Mouse (Mus musculus) T-helper 1 cell (primary cell): ENCODE measurements around the gene Pde12.
"Not testable (repeated sequence)": the region's sequence is repeated elsewhere in the genome, so short reads cannot be mapped to it uniquely, and the experiment has no call there.

ENCODE experiments used
- in situ Hi-C: fragments of 300-600 bp; cut with MboI, MseI; formaldehyde crosslinking; loops from one replicate; pipeline ENCODE4 v1.15.1; 2025; ENCODE audit warnings: high pct_unique_total_duplicates

Gene Pde12

DNA sequence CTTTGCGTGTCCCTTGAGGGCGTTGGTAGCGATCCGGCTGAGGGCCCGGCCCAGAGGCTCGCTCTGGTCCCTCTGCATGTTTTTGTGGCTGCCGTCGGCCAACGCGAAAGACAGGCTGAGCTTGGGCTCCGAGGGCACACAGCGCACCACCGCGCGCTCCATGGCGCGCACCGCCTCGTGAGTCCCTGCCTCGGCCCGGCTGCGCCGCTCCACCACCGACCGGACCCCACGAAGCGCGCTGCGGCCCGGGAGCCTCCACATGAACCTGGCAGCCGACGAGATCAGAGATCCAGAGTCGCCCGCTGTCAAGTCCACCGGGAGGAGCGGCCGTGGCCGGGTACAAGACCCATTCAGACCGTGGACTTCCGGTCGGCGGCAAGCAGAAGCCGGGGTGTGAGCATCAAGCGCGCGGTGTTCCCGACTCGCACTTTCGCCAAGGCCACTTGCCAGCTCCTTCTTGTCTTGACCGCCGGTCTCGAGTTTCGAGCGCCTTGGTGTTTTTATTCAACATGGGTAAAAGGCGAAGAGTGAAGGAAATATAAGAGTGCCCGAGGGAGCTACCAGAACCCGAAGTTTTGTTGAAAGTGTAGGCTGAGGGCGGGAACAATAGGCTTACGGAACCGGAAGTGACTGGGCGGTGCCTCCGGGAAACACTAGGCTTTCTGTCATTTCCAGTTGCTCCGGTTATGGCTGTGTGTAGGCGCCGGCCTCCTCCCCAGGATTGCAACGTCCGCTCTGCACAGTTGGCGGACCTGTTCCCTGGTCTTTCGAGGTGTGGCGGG lies at the start of gene Pde12:
TSS of gene Pde12 (minus strand) at position 592 of the 782 bp plus-strand sequence.
- in situ Hi-C loops, result loop anchor here (25.0 kb wide), 1 partner anchor 768 kb away; the partner anchor contains the start of gene Fam208a

DNA sequence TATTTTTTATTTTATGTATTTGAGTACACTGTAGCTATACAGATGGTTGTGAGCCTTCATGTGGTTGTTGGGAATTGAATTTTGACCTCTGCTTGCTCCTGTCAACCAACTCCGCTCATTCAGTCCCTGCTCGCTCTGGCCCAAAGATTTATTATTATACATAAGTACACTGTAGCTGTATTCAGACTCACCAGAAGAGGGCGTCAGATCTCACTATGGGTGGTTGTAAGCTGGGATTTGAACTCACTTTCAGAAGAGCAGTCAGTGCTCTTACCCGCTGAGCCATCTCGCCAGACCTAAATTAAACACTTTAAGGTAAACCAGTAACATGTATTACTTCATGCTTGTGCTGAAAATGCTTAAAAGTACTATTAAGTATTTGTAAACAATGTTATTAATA lies 35.6 kb upstream of the Pde12 start:
- in situ Hi-C loops, result not testable (repeated sequence)

DNA sequence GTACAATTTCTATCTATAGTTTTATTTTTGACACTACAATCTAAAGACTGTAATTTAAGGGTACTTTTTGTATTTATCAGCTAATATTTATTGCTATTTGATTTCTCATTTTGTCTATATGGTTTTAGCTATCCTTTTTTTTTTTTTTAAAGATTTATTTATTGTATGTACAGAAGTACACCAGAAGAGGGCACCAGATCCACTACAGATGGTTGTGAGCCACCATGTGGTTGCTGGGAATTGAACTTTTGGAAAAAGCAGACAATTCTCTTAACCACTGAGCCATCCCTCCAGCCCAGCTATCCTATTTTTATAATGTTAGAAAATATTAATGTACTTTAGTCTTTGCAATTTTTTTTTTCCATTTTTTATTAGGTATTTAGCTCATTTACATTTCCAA lies 28.2 kb upstream of the Pde12 start:
- in situ Hi-C loops, result no loop called here

DNA sequence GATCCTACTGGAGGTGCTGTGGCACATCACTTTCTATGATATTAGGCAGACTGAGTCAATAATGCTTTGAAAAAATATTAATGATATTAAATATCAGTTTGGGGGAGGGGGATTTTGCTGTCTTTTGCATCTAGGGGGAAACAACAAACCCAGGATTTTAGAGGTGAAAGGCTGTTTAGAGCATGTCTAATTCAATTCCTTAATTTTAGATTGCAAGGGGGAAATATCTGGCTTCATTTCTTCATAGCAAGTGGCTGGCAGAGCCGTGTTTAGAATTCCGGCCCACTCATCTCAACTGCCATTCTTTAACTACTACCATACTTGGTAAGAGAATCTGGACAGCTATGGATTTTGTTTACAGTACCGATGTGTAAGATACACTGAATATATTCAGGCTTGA lies 23.3 kb upstream of the Pde12 start, which contains the start of gene Dnah12:
TSS of gene Dnah12 (plus strand) at position 301 of the 400 bp plus-strand sequence.
- in situ Hi-C loops, result no loop called here

DNA sequence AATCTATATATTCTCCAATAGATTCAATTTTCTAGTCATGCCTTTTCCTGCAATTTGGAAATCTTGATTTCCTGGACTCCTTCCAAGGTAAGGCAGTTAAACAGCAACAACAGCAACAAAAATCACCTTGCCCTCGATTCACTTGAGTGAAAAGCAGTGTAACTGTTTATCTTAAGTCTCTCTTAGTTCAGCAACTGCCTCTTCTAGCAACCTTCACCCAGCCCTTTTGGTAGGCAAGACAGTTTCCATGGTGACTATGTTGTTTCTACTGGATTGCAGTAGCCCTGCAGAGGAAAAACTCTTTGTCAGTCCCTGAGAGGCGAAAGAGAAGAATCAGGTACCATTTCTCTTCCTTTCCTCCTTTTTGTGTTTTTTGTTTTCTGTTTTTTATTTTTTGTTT lies 21.7 kb upstream of the Pde12 start:
- in situ Hi-C loops, result no loop called here

DNA sequence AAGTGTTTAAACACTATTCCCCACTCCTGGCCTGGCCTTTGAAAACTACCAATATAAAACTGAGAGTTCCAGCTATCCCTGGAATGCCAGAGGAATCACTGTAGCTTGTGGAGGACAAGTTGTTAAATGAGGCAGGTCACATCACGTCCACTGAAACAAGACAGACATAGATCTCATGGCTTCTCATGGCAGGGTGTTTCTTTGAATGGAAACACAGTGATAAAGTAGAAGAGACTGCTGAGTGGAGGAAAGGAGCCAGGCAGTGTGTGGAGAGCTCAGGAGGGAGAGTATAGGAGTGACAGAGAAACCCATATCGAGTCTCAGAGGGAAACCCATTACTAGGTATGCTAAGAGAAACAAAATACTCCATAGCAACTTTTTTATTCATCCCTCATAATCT lies 21.0 kb upstream of the Pde12 start:
- in situ Hi-C loops, result no loop called here

DNA sequence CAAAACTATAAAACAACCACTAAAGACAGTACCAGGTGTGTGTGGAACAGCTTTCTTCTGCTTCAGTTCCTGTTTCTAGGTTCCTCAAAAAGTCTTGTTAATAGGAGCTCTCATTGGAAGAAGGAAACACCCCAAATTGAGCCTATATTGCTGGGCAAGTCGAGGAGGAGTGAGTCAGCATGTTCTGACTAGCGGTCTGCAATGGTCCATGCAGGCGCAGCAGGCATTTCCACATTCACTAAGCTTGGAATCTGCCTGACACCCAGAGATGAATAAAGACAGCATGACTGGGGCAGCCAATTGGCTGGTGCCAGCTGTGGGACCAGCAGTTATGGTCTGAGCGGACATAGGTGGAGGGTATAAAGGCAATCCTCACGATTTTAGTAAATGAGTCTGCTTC lies 6.1 kb upstream of the Pde12 start:
- in situ Hi-C loops, result no loop called here

DNA sequence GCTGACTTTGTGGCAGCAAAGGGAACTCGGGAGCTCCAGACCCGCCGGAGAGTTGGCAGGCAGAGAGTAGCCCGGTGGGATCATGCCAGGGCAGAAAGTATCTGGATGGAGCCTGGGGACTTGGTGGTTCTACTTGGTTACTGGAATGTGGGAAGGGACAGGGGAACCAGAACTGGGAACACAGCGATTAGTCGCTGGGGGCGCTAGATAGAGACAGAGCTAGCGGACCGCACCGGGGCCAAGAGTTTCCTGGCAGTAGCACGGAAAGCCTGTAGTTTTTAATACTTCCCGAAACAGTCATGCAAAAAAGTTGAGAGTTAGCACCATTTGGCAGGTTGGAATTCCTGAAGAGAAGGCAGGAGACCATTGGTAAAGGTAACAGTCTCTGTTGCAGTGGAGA lies 5.7 kb upstream of the Pde12 start:
- in situ Hi-C loops, result no loop called here

DNA sequence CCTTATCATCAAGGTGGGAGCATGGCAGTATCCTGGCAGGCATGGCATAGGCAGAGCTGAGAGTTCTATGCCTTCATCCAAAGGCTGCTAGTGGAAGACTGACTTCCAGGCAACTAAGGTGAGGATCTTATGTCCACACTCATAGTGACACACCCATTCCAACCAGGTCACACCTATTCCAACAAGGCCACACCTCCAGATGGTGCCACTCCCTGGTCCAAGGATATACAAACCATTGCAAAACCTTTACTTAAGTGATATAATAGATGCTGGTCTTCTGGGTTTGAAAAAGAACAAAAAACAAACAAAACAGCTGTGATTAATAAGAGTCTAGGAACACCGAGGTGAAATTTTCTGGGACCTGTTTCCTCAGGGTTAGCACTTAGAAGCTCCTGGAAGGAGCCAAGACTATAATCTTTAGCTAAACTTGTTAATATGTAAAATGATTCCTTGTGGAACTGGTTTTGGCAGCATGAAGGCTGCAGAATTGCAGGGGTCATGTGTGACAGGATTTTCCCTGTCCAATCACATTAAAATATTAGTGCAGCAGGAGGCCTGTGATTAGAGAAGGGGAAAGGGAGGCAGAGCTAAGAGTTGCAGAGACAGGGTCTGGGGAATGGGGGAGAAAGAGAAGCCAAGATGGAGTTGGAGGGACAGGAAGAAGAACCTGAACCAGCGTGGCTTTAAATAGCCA lies 4.9 kb upstream of the Pde12 start:
- in situ Hi-C loops, result loop anchor here (25.0 kb wide), 1 partner anchor 763 kb away; the partner anchor contains the start of gene Fam208a

DNA sequence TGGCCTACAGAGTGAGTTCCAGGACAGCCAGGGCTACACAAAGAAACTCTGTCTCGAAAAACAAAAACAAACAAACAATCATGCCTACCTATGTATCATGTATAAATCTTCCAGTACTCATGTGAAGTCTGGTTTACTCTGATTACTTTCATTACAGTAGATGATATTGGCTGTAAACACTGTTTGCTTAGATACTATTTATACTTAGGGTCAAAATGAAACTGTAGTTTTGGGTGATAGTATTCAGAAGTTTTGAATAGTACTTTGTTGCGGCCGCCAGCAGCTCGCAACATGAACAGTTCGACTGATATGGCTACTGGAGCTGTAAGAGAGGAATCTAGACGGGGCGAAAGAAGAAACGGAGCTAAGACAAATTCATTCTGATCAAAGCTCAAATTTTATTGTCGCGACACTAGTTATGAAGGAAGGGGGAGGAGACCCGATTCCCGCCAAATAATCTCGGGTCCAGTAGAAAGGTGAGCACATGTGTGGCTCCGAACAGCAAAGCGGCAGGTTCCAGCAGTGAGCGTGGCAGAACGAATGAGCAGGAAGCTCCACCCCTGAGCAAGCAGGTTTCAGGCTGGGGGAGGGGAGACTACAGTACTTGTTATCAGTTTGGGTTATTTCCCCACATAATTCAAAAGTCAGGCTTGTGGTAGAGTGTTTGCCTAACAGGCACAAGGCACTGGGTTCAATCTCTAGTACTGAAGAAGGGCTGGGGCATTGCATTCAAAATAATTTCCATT lies 2.4 kb upstream of the Pde12 start:
- in situ Hi-C loops, result loop anchor here (25.0 kb wide), 1 partner anchor 765 kb away; the partner anchor contains the start of gene Fam208a

DNA sequence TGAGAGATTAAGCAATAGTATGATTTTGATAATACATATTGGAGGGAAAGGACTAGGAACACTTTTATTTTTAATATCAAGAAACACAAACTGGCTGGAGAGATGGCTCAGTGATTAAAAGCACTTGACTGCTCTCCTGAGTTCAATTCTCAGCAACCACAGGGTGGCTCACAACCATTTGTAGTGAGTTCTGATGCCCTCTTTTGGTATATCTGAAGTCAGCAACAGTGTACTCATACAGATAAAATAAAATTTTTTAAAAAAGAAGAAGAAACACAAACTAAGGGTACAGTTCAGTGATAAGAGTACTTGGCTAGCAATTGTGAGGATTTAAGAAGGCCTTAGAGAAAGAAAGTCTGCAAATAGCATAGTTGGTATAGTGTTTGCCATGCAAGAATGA lies 1.3 kb upstream of the Pde12 start:
- in situ Hi-C loops, result loop anchor here (25.0 kb wide), 1 partner anchor 766 kb away; the partner anchor contains the start of gene Fam208a

DNA sequence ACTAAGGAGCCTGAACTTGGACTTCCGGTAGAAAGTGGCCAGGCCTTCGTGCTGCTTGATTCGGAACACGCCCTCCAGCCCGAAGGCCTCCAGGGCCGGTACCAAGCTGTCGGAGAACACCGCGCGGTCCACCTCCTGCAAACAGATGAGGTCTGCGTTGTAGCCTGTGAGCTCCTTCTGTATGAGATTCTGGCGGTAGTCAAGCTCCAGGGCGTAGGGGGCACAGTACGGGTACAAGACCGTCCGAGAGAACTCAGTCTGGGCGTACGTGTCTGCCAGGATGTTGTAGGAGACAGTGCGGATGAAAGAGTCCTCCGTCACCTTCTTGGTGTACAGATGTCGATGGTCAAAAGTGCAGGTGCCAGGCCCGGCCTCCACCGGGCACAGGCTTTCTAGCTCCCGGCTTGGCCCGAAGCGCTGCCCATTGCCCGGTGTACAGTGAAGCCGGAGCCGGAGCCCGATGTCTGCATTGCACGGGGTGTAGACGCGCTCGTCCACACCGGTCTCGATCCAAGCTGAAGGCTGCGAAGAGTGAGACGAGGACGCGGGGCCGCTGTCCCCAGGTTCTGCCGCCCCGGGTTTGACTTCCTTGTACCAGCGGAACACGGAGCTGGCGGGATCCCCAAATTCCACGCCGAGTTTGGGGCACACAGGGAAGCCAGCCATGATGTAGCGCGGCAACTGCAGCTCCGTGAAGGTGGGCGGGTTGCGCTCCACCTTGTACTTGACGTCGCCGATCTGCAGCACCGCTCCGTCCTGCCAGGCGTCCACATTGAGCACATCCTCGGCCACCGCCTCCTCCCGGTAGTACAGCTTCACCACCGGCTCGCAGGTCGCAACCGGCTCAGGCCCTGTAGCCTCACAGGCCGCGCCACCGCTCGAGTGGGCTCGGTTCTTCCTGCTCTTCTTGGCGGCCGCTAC lies 1.1 kb downstream of the Pde12 start:
- in situ Hi-C loops, result loop anchor here (25.0 kb wide), 1 partner anchor 769 kb away; the partner anchor contains the start of gene Fam208a

DNA sequence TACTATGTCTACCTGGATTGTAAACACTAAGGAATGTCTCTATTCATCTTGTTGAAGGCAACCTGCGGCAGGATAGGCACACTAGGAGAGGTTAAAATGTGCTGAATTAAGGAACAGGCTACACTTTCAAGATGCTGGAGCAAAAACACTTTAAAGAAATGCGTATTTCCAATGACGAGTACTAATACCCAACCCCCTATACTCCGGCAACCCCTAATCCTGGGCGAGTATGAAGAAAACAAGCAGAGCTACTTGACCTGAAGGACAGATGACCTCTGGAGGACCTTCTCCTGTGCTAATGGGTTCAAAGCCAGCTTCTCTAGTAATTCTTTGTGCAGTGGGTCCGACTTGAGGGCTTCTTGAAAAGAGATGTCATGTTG lies 1.7 kb downstream of the Pde12 start:
- in situ Hi-C loops, result loop anchor here (25.0 kb wide), 1 partner anchor 769 kb away; the partner anchor contains the start of gene Fam208a

DNA sequence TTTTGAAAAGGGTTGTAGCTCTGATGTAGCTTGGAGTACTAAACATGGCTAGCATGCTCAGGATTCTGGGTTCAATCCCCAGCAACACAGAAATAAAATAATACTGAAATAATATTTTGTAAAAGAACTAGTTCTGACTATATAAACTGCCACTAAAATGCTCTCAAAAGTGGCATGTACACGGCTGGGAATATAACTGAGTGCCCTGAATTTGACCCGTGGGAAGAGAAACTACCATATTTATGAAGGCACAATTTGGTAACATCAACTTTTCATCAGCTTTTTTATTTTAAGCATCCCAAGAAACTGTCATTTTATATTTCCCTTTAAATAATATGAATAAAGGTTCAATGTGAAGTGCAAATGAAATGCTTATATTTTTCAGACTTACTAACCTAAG lies 5.8 kb downstream of the Pde12 start:
- in situ Hi-C loops, result loop anchor here (25.0 kb wide), 1 partner anchor 773 kb away; the partner anchor contains the start of gene Fam208a

DNA sequence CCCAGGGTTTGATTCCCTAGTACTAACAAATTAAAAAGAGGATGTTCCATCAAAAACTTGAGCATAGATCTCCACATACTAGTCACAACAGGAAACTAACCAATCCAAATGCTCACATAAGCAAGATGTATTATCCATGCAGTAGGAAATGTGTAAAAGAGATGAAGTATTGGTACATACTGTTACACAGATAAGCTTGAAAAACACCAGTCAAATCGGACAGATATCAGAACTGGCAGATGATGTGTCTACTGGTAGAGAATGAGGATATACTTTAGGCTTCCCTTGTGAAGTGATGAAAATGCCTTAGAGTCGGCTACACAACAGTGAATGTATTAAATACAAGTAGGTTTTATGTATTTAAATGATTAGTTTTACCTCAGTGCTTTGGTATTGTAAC lies 7.2 kb downstream of the Pde12 start:
- in situ Hi-C loops, result loop anchor here (25.0 kb wide), 1 partner anchor 775 kb away; the partner anchor contains the start of gene Fam208a

DNA sequence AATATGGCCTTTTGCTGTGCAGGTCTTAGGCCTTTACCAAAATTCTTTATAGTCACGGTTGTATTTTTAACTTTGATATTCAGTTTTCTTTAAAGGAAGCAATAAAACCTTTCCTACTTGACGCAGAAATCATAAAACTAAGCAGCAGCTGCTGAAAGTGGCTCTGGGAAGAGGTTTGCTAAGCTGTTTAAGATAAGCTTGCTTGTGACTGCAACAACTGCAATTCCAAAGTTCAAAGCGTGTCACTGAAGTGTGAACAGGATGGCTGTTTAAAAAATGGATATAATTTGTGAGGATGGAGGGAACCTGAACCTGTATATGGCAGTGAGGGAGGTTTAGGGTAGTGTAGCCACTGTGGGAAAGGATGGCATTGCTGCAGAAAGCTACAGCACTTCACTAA lies 7.7 kb downstream of the Pde12 start:
- in situ Hi-C loops, result loop anchor here (25.0 kb wide), 1 partner anchor 775 kb away; the partner anchor contains the start of gene Fam208a

DNA sequence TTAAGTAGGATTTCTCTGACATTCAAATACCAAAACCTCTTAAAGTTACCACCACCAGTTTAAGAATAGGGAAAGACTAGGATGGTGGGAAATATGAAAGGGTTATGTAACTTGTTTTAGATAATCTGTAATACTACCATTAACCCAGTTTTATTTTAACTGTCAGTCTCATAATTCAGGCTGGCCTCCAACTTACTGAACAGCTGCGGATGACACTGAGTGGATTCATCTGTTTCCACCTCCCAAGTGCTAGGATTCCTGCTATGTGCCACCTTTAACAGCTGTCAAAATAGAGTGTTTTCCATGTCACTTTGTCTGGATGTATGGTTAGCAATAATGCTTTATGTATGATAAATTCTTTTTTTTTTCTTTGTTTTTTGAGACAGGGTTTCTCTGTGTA lies 9.4 kb downstream of the Pde12 start:
- in situ Hi-C loops, result loop anchor here (25.0 kb wide), 1 partner anchor 777 kb away; the partner anchor contains the start of gene Fam208a

DNA sequence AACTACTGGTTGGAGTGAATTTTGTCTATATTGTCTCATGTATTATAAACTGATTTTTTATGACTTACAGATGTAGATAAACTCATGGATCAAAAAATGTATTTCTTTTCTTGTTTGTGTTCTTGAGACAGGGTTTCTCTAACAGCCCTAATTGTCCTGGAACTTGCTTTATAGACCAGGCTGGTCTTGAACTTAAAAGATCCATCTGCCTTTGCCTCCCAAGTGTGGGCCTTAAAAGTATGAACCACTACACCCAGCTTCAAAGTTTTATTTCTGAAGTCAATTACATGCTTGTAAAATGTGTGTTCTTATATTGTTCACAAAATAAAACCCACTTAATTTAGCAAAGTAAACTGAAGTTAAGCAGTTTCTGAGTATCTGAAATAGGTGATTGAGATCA lies 11.5 kb downstream of the Pde12 start:
- in situ Hi-C loops, result loop anchor here (25.0 kb wide), 1 partner anchor 779 kb away; the partner anchor contains the start of gene Fam208a

DNA sequence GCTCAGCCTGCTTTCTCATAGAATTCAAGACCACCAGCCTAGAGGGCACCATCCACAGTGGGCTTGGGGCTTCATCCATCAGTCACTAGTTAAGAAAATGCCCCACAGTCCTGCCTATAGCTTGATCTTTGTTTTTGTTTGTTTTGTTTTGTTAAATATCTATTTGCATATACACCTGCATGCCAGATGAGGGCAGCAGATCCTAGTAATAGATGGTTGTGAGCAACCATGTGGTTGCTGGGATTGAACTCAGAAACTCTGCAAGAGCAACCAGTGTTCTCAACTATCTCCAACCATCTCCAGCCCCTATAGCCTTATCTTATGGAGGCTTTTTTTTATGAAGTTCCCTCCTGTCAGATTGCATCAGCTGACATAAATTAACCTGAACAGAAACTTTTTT lies 17.8 kb downstream of the Pde12 start:
- in situ Hi-C loops, result loop anchor here (25.0 kb wide), 1 partner anchor 785 kb away; the partner anchor contains the start of gene Fam208a

DNA sequence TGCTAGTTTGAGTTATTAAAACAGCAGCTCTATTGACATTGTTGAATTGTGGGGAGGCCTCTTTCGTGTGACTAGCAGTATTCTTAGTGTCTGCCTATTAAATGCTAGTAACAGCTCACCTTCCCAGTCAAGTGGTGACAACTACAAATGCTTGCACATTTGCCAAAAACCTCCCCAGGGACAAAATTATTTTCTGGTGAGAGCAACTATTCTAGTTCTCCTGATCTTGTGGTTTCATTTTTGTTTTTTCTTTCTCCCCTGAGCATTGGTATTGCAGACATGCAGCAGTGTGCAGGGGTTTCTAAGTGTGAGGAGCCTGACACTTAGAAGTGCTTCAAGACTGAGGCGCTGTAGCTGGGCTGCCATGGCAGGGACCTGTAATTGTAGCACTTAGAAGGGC lies 21.9 kb downstream of the Pde12 start:
- in situ Hi-C loops, result no loop called here
